Mouse (Mus musculus) retina, embryonic 14.5 days (tissue): ENCODE results near the gene Adgrg3.

Experiments
- DNase-seq: peaks from one replicate; pipeline ENCODE4 v3.0.0-alpha.2; 2015; ENCODE audit warnings: low spot score

The Adgrg3 gene

GRCm38 (mm10) chr8:95017451-95017850, at the start of gene Adgrg3:
TSS of gene Adgrg3 (plus strand) at chr8:95017692.
- no peak for DNase-seq

- no peak for DNase-seq
These were observed 44.2 kb upstream of the Adgrg3 start for GRCm38 (mm10) chr8:94973270-94973669.

- no peak for DNase-seq
These were observed 43.7 kb upstream of the Adgrg3 start for GRCm38 (mm10) chr8:94973786-94974185.

GRCm38 (mm10) chr8:94974467-94975165, 42.9 kb upstream of the Adgrg3 start, which contains the start of gene Adgrg1:
TSS of gene Adgrg1 (plus strand) at chr8:94974751.
- no peak for DNase-seq

GRCm38 (mm10) chr8:94976651-94977417, 40.7 kb upstream of the Adgrg3 start:
- DNase-seq, result no peak

GRCm38 (mm10) chr8:94978131-94978530, 39.4 kb upstream of the Adgrg3 start:
- no peak for DNase-seq

GRCm38 (mm10) chr8:94978593-94979319, 38.7 kb upstream of the Adgrg3 start:
- DNase-seq, result no peak

- no peak for DNase-seq
These were observed 37.3 kb upstream of the Adgrg3 start for GRCm38 (mm10) chr8:94980176-94980575.

- no peak for DNase-seq
These were observed 36.5 kb upstream of the Adgrg3 start for GRCm38 (mm10) chr8:94980976-94981375.

- DNase-seq, result no peak
These were observed 35.6 kb upstream of the Adgrg3 start for GRCm38 (mm10) chr8:94981848-94982247.

- DNase-seq, result no peak
These were observed 34.3 kb upstream of the Adgrg3 start for GRCm38 (mm10) chr8:94983146-94983545.

- DNase-seq, result peak; percentile 52
These were observed 33.5 kb upstream of the Adgrg3 start for GRCm38 (mm10) chr8:94983881-94984516.

GRCm38 (mm10) chr8:94985023-94985422, 32.5 kb upstream of the Adgrg3 start:
- DNase-seq, result no peak

- DNase-seq, result peak; percentile 33
These were observed 30.8 kb upstream of the Adgrg3 start for GRCm38 (mm10) chr8:94986676-94987075.

- no peak for DNase-seq
These were observed 29.9 kb upstream of the Adgrg3 start for GRCm38 (mm10) chr8:94987553-94987952.

- DNase-seq, result no peak
These were observed 28.9 kb upstream of the Adgrg3 start for GRCm38 (mm10) chr8:94988619-94989018.

- no peak for DNase-seq
These were observed 27.8 kb upstream of the Adgrg3 start for GRCm38 (mm10) chr8:94989711-94990110.

- no peak for DNase-seq
These were observed 26.7 kb upstream of the Adgrg3 start for GRCm38 (mm10) chr8:94990598-94991453.

- no peak for DNase-seq
These were observed 26.0 kb upstream of the Adgrg3 start for GRCm38 (mm10) chr8:94991454-94991994.

- DNase-seq, result no peak
These were observed 25.5 kb upstream of the Adgrg3 start for GRCm38 (mm10) chr8:94992010-94992409.

GRCm38 (mm10) chr8:94992534-94992933, 25.0 kb upstream of the Adgrg3 start:
- DNase-seq, result no peak
